ENCODE assay signal across 22 mouse cellular contexts in genomic region chr14:34980756-34981155, GRCm38 (mm10).
"Had no signal": no experiment of that assay in that cellular context is flagged by ENCODE, and none has a peak within 500 bp of the region (broad histone marks: within the 10 kb centered on the region; RNA-seq: fewer than 3 reads in every experiment).

No protein-coding gene starts in this region.

- DNase-seq: kidney, postnatal 10 days; kidney, postnatal 36 days; left cerebral cortex, postnatal 4 days; liver, postnatal 0 days; lung, postnatal 10 days; lung, postnatal 36 days; right cerebral cortex, adult 18-20 months; right cerebral cortex, postnatal 14 days; right cerebral cortex, postnatal 4 days; thymus, adult 2 months; thymus, postnatal 14 days; thymus, postnatal 4 days had no signal

- H3K4me2 ChIP-seq: kidney, embryonic 15.5 days; limb, embryonic 12.5 days; limb, embryonic 15.5 days; liver, embryonic 11.5 days; lung, embryonic 15.5 days; midbrain, embryonic 12.5 days; neural tube, embryonic 12.5 days; neural tube, embryonic 15.5 days had no signal

- ATAC-seq: liver, postnatal 0 days had no signal

- H3K4me3 ChIP-seq: kidney, embryonic 15.5 days; limb, embryonic 12.5 days; limb, embryonic 15.5 days; lung, embryonic 15.5 days; midbrain, embryonic 12.5 days; neural tube, embryonic 12.5 days; neural tube, embryonic 15.5 days had no signal

- H3K27ac ChIP-seq: kidney, embryonic 15.5 days; limb, embryonic 12.5 days; limb, embryonic 15.5 days; liver, embryonic 14.5 days; lung, embryonic 15.5 days; midbrain, embryonic 12.5 days; neural tube, embryonic 12.5 days; neural tube, embryonic 15.5 days; stomach, postnatal 0 days had no signal

- H3K4me1 ChIP-seq: kidney, embryonic 15.5 days; limb, embryonic 12.5 days; limb, embryonic 15.5 days; lung, embryonic 15.5 days; neural tube, embryonic 12.5 days had no signal

- H3K9me3 ChIP-seq: kidney, embryonic 15.5 days; limb, embryonic 12.5 days; limb, embryonic 15.5 days; lung, embryonic 15.5 days; midbrain, embryonic 12.5 days; neural tube, embryonic 12.5 days; neural tube, embryonic 15.5 days had no signal

- H3K27me3 ChIP-seq: kidney, embryonic 15.5 days; limb, embryonic 12.5 days; limb, embryonic 15.5 days; lung, embryonic 15.5 days; neural tube, embryonic 12.5 days; neural tube, embryonic 15.5 days had no signal

- H3K36me3 ChIP-seq: kidney, embryonic 15.5 days; limb, embryonic 12.5 days; limb, embryonic 15.5 days; lung, embryonic 15.5 days; midbrain, embryonic 12.5 days; neural tube, embryonic 12.5 days; neural tube, embryonic 15.5 days had no signal

- H3K9ac ChIP-seq: kidney, embryonic 15.5 days; limb, embryonic 12.5 days; limb, embryonic 15.5 days; liver, embryonic 14.5 days; liver, postnatal 0 days; lung, embryonic 15.5 days; midbrain, embryonic 12.5 days; neural tube, embryonic 12.5 days; neural tube, embryonic 15.5 days had no signal
